Mouse (Mus musculus): ENCODE data around the gene Nxf7.
"Not testable (repeated sequence)": the region's sequence is repeated elsewhere in the genome, so short reads cannot be mapped to it uniquely, and the experiment has no call there.

Gene Nxf7

DNA sequence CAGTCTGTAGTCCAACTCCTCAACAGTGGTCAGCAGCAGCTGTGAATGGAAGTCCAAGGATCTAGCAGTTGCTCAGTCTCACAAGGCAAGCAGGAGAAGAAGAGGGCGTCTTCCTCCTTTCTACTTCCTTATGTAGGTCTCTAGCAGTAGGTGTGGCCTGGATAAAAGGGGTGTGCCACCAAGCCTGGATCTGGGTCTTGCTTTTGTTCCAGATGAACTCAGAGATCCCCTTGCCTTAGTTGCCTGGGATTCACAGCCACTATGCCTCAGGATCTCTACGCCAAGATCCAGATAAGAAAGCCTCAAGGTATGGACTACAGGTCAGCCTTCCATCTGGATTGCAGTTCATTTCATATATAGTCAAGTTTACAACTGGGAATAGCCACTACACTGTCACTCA lies at the start of gene Nxf7:
TSS of gene Nxf7 (minus strand) at position 101 of the 400 bp plus-strand sequence.
- no peak for DNase-seq (ENCODE audit: low read depth, low spot score)

DNA sequence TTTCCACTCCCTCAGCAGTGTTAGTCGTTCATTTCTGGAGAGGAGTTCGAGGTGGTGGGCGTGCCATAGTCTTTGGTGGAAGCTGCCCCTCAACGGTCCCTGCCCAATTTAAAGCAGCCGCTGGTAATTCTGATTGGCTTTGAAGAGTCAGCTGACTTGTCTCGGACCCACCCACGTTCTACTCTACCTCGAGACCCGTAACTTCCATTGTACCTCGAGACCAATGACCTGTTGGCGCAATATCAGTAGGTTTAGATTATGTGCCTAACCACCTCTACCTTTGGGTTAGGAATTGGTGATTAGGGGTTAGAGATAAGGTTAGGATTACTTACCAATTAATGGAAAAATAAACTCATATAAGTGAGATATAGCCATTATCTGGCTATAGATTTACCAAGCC lies 29.0 kb upstream of the Nxf7 start, which contains the start of gene Prame:
TSS of gene Prame (minus strand) at position 101 of the 400 bp plus-strand sequence.
- no peak for DNase-seq (ENCODE audit: low read depth, low spot score)

DNA sequence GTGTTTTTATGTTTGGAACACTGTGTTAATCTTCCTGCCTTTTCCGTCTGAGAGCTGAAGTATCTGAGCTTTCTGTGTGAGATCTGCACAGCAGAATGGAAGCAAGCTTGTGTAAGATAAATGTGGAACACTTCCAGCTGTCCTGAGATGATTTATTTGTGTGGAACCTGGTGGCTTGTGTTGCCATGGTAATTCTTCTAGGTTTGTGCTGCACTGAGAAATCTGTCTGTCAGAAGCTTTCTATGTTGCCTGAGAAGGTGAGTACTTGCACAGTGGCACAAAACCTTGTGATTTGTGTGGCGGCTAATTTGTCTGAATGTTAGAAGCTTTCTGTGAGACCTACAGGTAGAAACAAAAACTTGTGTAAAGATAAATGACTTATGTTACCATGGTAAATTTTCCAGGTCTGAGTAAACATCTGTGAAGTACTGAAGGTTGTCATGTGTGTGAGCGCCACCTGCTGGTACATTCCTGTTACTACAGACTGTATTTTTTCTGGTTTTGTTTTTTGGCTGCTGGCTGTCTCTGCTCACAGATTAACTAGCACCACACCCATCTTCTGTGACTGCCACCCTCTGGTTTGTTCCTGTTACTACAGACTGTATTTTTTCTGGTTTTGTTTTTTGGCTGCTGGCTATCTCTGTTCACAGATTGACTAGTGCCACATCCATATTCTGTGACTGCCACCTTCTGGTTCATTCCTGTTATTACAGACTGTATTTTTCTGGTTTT lies 2.9 kb upstream of the Nxf7 start:
- DNase-seq (ENCODE audit: low read depth, low spot score) = peak; percentile 66

DNA sequence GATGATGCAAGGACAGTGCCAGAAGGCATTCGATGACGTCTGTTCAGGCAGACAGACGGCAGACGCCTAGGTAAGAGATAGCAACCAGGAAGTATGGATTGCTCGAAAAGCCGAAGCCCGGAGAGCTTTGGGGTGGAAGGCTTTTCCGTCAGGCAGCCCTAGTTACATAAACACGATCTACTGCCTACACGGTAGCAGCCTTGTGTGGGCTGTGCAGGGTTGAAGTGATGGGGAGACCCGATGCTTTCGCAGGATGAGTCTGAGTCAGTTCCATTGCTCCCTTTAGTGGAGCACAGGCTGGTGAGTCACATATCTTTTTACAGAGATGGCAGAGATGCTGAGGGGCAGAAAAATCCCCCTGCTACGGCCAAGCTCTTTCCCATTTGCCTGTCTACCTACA lies 481 bp downstream of the Nxf7 start:
- DNase-seq (ENCODE audit: low read depth, low spot score) = no peak

DNA sequence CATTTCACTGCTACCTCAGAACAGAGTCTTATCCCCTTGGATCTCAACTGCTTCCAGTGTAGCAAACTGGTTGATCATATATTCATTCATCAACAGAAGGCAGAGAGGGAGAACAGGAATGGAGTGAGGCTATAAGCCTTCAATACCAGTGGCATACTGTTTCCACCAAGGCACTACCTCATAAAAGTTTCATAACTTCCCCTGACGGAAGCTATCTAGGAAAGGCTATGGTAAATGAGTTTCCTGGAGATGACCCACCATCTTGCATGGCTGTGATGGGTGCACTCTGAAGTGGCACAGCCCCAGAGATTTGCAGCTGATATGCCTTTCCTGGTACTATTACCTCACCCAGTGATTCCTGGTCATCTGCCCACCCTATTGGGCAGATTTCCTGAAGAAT lies 22.2 kb downstream of the Nxf7 start:
- no peak for DNase-seq (ENCODE audit: low read depth, low spot score)

DNA sequence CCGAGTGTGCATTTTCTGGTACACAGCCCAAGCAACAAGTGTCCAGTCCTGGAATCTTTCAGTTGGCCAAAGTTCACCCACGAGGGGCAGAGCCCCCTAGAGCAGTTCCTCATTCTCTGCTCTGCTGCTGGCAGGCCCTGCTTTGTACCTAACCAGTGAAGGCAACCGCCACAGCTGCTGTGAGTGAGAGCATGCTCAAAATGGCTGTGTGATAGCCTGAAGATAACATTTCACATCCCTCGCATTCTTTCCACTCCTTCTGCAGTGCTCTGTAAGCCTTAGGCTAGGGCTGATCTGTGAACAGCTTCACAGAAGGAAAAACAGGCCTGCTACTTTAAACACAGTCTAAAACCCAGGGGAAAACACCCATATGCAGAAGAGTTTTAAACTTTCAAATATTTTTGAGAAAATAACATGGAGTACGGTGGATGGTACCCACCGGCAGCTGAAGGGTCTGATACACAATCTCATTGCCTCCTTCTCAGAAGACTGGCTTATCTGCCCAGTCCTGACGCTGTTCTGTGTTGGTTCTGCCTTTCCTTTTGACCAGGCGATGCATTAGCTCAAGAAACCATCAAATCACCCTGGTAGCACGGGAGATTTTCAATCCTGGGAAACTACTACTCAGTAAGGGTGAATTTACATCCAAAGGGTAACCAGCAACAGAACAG lies 23.5 kb downstream of the Nxf7 start:
- not testable (repeated sequence) for DNase-seq (ENCODE audit: low read depth, low spot score)

DNA sequence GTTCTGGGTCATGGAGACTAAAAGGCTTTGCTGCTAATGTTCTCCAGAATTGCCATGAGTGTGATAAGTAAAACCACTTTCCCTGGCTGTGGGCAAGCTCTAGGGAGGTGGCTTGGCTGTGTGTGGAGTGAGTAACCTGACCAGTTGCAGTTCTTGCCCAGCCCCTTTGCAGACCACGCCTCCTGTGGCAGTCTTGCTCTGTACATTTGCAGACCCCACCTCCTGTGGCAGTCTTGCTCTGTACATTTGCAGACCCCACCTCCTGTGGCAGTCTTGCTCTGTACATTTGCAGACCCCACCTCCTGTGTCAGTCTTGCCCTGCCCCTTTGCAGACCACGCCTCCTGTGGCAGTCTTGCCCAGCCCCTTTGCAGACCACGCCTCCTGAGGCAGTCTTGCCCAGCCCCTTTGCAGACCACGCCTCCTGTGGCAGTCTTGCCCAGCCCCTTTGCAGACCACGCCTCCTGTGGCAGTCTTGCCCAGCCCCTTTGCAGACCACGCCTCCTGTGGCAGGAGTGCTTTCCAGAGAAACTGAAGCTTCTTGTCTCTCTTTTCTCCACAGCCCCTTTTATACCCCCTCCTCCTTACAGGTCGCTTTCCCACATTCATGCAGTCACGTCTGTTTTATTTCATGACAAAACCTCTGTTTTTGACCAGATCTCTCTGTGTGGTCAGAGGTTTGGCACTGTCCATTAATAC lies 24.2 kb downstream of the Nxf7 start:
- not testable (repeated sequence) for DNase-seq (ENCODE audit: low read depth, low spot score)

DNA sequence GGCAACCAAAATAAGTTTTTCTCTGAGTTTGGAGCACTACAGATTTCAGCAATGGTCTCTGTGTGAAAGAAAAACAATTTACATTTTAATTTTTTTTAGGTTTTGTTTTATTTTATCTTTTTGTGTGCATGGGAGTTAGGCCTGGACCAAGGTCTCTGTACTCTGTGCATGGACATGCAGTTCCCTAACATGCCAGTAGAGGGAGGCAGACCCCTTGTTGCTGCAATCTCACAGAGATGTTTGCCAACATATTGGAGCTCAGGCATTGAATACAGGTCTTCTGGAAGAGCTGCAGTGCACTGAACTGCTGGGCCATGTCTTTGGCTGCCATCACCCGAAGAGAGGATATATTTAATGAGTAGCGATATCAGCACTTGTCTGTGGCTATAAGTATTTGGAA lies 29.1 kb downstream of the Nxf7 start:
- peak; percentile 26 for DNase-seq (ENCODE audit: low read depth, low spot score)

DNA sequence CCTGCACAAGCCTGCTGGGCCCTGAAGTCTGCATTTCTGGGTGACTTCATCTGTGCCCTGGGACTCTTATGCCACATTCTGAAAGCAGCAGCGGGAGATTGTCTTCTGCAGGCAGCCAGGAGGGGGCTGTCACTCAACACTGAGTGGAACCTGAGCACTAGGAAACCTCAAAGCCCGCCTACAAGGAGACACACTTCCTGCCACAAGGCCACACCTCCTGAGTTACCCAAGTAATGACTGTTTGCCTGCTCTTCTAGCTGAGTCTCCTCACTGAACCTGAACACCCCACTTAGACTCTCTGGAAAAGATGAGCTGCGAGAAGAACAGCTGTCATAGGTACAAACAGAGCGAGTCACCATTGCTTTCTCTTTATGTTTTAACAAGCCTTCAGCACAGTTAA lies 33.6 kb downstream of the Nxf7 start:
- DNase-seq (ENCODE audit: low read depth, low spot score) = peak; percentile 55

DNA sequence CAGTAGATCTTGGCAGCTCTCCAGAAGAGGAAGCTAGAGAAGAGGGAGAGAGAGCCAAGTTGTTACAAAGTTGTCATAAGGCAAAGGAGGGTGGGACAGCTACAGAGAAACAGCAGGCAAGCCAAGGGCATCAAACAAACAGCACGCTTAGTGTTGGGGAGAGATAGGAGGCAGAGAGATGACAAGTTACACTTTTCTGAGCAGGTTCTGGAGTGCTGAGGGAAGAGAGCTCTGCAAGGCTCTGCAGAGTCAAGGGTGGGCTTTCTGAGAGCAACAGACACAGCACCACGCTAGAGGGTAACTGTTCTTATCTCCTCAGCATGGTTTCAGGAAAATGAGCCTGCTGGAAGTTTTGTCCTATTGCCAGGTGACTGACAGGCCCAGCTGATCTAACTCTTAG lies 35.7 kb downstream of the Nxf7 start:
- no peak for DNase-seq (ENCODE audit: low read depth, low spot score)

DNA sequence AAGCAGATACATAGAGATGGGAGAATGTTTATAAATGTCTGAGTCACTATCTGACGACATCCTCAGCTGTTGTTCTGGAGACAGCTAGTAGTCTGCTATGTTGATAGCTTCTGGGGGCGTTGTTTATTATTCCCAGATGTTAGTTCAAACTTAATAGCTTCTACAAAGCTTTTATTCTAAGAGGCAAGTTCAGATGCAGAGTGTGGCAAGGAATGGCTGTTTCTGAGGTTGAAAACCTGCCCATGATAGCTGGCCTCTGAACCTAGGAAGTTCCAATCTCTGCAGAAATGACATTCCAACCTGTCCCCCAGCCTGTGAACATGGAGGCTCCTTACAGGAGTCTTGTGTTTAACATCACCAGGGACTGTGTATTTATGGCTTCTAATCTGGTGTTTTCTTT lies 36.9 kb downstream of the Nxf7 start:
- not testable (repeated sequence) for DNase-seq (ENCODE audit: low read depth, low spot score)

DNA sequence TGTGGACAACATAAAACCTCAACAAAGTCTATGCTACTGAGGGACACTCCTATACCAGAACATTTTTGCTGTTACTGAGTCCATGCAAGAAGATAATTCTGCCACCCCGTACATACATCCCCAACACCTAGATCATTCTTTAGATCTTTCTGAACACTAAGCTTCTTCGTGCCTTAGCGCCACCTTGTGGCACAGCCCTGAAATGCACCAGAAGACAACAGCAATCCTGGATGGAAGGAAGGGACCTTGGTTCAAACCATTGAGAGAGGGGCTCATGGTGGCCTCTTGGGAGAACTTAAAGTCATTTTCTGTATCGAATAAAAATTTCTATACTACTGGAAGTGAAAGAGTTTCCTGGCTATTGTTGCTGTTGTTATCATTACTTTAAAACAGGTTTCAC lies 37.6 kb downstream of the Nxf7 start:
- peak; percentile 11 for DNase-seq (ENCODE audit: low read depth, low spot score)

DNA sequence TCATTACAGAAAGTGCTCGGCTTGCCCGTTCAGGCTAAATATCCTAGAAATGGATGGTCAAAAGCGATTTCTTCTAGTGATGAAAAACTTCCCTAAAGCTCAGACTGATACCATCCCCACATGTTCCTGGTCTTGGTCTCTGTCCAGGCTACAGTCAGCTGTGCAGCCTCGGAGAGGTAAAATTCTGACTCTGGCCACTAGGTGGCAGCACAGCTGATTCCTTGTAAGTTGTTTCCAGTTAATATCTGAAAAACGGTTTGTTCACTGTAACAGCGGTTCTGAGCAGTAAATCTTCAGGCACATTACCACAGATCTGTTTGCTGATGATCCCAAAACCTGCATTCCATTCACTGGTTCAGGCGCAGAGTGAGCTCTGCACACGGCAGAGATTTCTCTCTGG lies 38.9 kb downstream of the Nxf7 start:
- DNase-seq (ENCODE audit: low read depth, low spot score) = peak; percentile 13

All from CD4-positive helper T cell, adult 2 months (primary cell).